Mouse (Mus musculus) left cerebral cortex, adult 18-20 months (tissue): Measurements from ENCODE around the gene Tecta. TPM values are rescaled to one million over a fixed set of nuclear protein-coding genes. Genes with fewer than 3 reads are reported as not detected.

Experiments
- DNase-seq, 2 experiments: peaks; one replicate each; pipeline ENCODE4 v3.0.0; 2021 to 2022; ENCODE audit warnings: low spot score in 2 of 2, mixed read lengths in 1 of 2
- total RNA-seq, 2 experiments: library from RNA; stranded (reverse); gene quantifications; 2 replicates each; pipeline ENCODE4 v1.2.3; 2021

The Tecta gene
- total RNA-seq, 2 experiments from 2014 or later: 0.14 to 0.33 TPM

GRCm38 (mm10) chr9:42388490-42388889 lies 11.2 kb downstream of the Tecta start:
- DNase-seq: no peak

GRCm38 (mm10) chr9:42387038-42387437 lies 12.7 kb downstream of the Tecta start:
- no peak for DNase-seq

- no peak for DNase-seq
Observed at GRCm38 (mm10) chr9:42385656-42386055, 14.1 kb downstream of the Tecta start.

- no peak for DNase-seq
Observed at GRCm38 (mm10) chr9:42382628-42383347, 16.9 kb downstream of the Tecta start.

- DNase-seq: no peak
Observed at GRCm38 (mm10) chr9:42382063-42382462, 17.7 kb downstream of the Tecta start.

GRCm38 (mm10) chr9:42378071-42378470 lies 21.7 kb downstream of the Tecta start:
- no peak for DNase-seq

- no peak for DNase-seq
Observed at GRCm38 (mm10) chr9:42377656-42378055, 22.1 kb downstream of the Tecta start.

- DNase-seq: no peak
Observed at GRCm38 (mm10) chr9:42371670-42372368, 27.9 kb downstream of the Tecta start.

- no peak for DNase-seq
Observed at GRCm38 (mm10) chr9:42357585-42357984, 42.1 kb downstream of the Tecta start.

- DNase-seq: no peak
Observed at GRCm38 (mm10) chr9:42354871-42355270, 44.9 kb downstream of the Tecta start.

- DNase-seq: no peak
Observed at GRCm38 (mm10) chr9:42349791-42350190, 49.9 kb downstream of the Tecta start.

GRCm38 (mm10) chr9:42346297-42346696 lies 53.4 kb downstream of the Tecta start:
- no peak for DNase-seq

- no peak for DNase-seq
Observed at GRCm38 (mm10) chr9:42339151-42339550, 60.6 kb downstream of the Tecta start.

- no peak for DNase-seq
Observed at GRCm38 (mm10) chr9:42337026-42337425, 62.7 kb downstream of the Tecta start.

- no peak for DNase-seq
Observed at GRCm38 (mm10) chr9:42336575-42336974, 63.2 kb downstream of the Tecta start.

- no peak for DNase-seq
Observed at GRCm38 (mm10) chr9:42334885-42335284, 64.8 kb downstream of the Tecta start.

- no peak for DNase-seq
Observed at GRCm38 (mm10) chr9:42332692-42333091, 67.0 kb downstream of the Tecta start.

GRCm38 (mm10) chr9:42331341-42331740 lies 68.4 kb downstream of the Tecta start:
- DNase-seq: no peak

GRCm38 (mm10) chr9:42329753-42330152 lies 70.0 kb downstream of the Tecta start:
- DNase-seq: no peak

GRCm38 (mm10) chr9:42326688-42327440 lies 72.9 kb downstream of the Tecta start:
- peak in 1 of 2 experiments; percentile 20 for DNase-seq

- peak in 1 of 2 experiments; percentile 40 for DNase-seq
Observed at GRCm38 (mm10) chr9:42324640-42325394, 74.9 kb downstream of the Tecta start.
